Mouse (Mus musculus) lung, postnatal 0 days (tissue): Measurements from ENCODE around the gene Wiz.

Source experiments
- CTCF ChIP-seq: IDR thresholded peaks from 2 replicates; pipeline ENCODE4 v1.5.1; 2016; ENCODE audit warnings: antibody characterized with exemption, mild to moderate bottlenecking
- EP300 ChIP-seq: IDR thresholded peaks from 2 replicates; pipeline ENCODE4 v1.6.1; 2016; ENCODE audit warnings: antibody characterized with exemption, mild to moderate bottlenecking, control low read depth

DNA sequence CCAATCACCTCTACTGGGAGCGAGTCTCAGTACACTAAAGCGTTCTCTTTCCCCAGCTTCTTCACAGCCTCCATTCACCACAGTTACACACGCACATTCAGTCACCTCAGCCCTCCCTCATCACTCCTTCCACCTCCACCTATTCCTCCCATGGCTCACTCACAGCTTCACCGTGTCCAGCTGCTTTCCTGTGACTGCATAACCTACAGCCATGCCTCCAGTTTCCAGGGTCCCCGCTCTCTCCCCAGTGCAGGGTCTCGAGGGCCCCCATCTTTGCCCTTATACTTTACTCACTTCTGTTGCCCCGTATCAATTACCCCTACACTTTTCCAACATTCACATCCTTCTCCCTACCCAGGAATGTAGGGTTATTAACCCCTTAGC is 1.3 kb downstream of the Wiz start:
- no peak for TF ChIP-seq EP300
- no peak for TF ChIP-seq CTCF
